9 mouse cellular contexts compared by ENCODE assay signal in the genomic region with DNA sequence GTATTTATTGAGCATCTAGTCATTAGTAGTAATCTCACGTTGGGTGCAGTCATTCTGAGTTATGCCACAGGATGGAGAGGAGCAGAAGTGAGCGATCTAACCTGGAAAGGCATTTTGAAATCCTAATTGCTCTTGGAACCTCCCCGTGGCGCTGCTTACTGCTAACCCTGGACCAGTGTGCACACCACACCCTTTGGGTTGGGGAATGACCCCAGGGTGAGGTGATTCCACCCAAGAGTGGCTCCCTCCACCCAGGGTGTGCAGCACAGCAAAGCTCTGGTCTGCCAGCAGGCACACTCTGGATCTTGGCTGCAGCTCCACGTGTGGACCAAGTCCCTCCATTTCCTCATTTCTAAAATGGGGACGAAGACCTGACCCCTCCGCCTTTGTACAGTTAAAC. TPM values are rescaled to one million over a fixed set of nuclear protein-coding genes. Genes with fewer than 3 reads are reported as not detected.
DNase-seq lines count a peak whose midpoint lies in the region; ATAC-seq and TF ChIP-seq lines count a peak whose summit lies in the region.
"Had no signal": no experiment of that assay in that cellular context is flagged by ENCODE, and none has a peak within 500 bp of the region (broad histone marks: within the 10 kb centered on the region; RNA-seq: fewer than 3 reads in every experiment).

No protein-coding gene starts in this region.

- H3K4me2 ChIP-seq in heart, embryonic 12.5 days: peak overlapping the region; percentile 65
- H3K4me2 ChIP-seq in liver, embryonic 15.5 days: peak overlapping the region; percentile 84
- H3K4me2 ChIP-seq in midbrain, embryonic 13.5 days (replicated peaks): no peak overlapping the region

- H3K36me3 ChIP-seq in erythroblast, embryonic 14.5 days (ENCODE audit: control insufficient read depth): peaks cover 90% of the 10 kb centered on the region
- H3K36me3 ChIP-seq in E14TG2a.4 (ENCODE audit: insufficient read depth, low read length): peaks cover 42% of the 10 kb centered on the region
- peaks cover 12% of the 10 kb centered on the region; the same call in 1 of the 2 replicates for H3K36me3 ChIP-seq in heart, embryonic 12.5 days
- H3K36me3 ChIP-seq in liver, embryonic 15.5 days (replicated peaks): peaks cover 53% of the 10 kb centered on the region
- H3K36me3 ChIP-seq in midbrain, embryonic 13.5 days: no peaks in the 10 kb centered on the region

- peak overlapping the region; percentile 15; the same call in 1 of the 2 replicates for H3K9ac ChIP-seq in heart, embryonic 12.5 days
- H3K9ac ChIP-seq in liver, embryonic 15.5 days: 0 out of 2 replicates have a peak overlapping the region, but pooled peaks have one; percentile 79
- no peak overlapping the region for H3K9ac ChIP-seq in midbrain, embryonic 13.5 days (replicated peaks)

- no peaks in the 10 kb centered on the region for H3K27me3 ChIP-seq in erythroblast, embryonic 14.5 days (ENCODE audit: control insufficient read depth)
- H3K27me3 ChIP-seq in E14TG2a.4 (ENCODE audit: insufficient read depth, low read length): no peaks in the 10 kb centered on the region
- H3K27me3 ChIP-seq in heart, embryonic 12.5 days (replicated peaks): no peaks in the 10 kb centered on the region
- no peaks in the 10 kb centered on the region for H3K27me3 ChIP-seq in liver, embryonic 15.5 days
- H3K27me3 ChIP-seq in midbrain, embryonic 13.5 days: no peaks in the 10 kb centered on the region

- whole genome bisulfite sequencing in heart, embryonic 12.5 days: 72% methylated on average over 7 of the region's 7 CpGs
- 62% methylated on average over 7 of the region's 7 CpGs for WGBS in liver, embryonic 15.5 days (ENCODE audit: insufficient replicate concordance)
- 89% methylated on average over 7 of the region's 7 CpGs for WGBS in midbrain, embryonic 13.5 days

- DNase-seq in cerebellum, postnatal 25 days: no peak
- no peak for DNase-seq in cerebellum, adult 11 months

- peaks cover 89% of the 10 kb centered on the region for H3K4me1 ChIP-seq in erythroblast, embryonic 14.5 days (ENCODE audit: control insufficient read depth)
- H3K4me1 ChIP-seq in E14TG2a.4 (replicated peaks; ENCODE audit: low read depth, low read length): peaks cover 78% of the 10 kb centered on the region
- H3K4me1 ChIP-seq in heart, embryonic 12.5 days (replicated peaks): peaks cover 76% of the 10 kb centered on the region
- H3K4me1 ChIP-seq in liver, embryonic 15.5 days (replicated peaks): peaks cover 91% of the 10 kb centered on the region
- H3K4me1 ChIP-seq in midbrain, embryonic 13.5 days (replicated peaks): peaks cover 70% of the 10 kb centered on the region

- no peak for TF ChIP-seq CTCF in E14TG2a.4 (conservative IDR thresholded peaks at IDR 0.05; ENCODE audit: low read length)

- H3K9me3 ChIP-seq in erythroblast, embryonic 14.5 days (ENCODE audit: control insufficient read depth, low read length): no peaks in the 10 kb centered on the region
- no peaks in the 10 kb centered on the region for H3K9me3 ChIP-seq in E14TG2a.4 (ENCODE audit: low read length)
- no peaks in the 10 kb centered on the region for H3K9me3 ChIP-seq in heart, embryonic 12.5 days (replicated peaks)
- no peaks in the 10 kb centered on the region for H3K9me3 ChIP-seq in liver, embryonic 15.5 days (replicated peaks)
- no peaks in the 10 kb centered on the region for H3K9me3 ChIP-seq in midbrain, embryonic 13.5 days

- H3K4me3 ChIP-seq in erythroblast, embryonic 14.5 days (replicated peaks): peak overlapping the region; percentile 99
- peak overlapping the region; percentile 93 for H3K4me3 ChIP-seq in E14TG2a.4 (replicated peaks; ENCODE audit: low read length)
- no peak overlapping the region for H3K4me3 ChIP-seq in heart, embryonic 12.5 days
- peak overlapping the region; percentile 95 for H3K4me3 ChIP-seq in liver, embryonic 15.5 days (replicated peaks)
- no peak overlapping the region for H3K4me3 ChIP-seq in midbrain, embryonic 13.5 days (replicated peaks)

- no peak for ATAC-seq in erythroblast, adult 5-6 weeks (replicated peaks; ENCODE audit: low FRiP score, poor library complexity, severe bottlenecking)
- ATAC-seq in heart, embryonic 12.5 days (ENCODE audit: insufficient number of reproducible peaks, low FRiP score): no peak
- ATAC-seq in liver, embryonic 15.5 days (ENCODE audit: insufficient read depth): no peak
- no peak for ATAC-seq in midbrain, embryonic 13.5 days
- ATAC-seq: forebrain, embryonic 16.5 days had no signal

- H3K27ac ChIP-seq in heart, embryonic 12.5 days (ENCODE audit: poor library complexity, severe bottlenecking): peak overlapping the region; percentile 88
- peak overlapping the region; percentile 97 for H3K27ac ChIP-seq in liver, embryonic 15.5 days (replicated peaks)
- H3K27ac ChIP-seq in midbrain, embryonic 13.5 days: no peak overlapping the region

RNA-seq across cellular contexts. Expression of gene Klf3, which starts 6.1 kb away (rescaled TPM):
- 79.3 and 88.0 TPM in 2 replicates for polyA plus RNA-seq in erythroblast, embryonic 14.5 days (2012)
- 207 and 277 TPM in 2 replicates for total RNA-seq in erythroblast, adult 5-6 weeks (2015; ENCODE audit: low replicate concordance)
- 170 and 195 TPM in 2 replicates for total RNA-seq in erythroblast, adult 5-6 weeks (2017; ENCODE audit: low replicate concordance)
- 66.9 and 69.7 TPM in 2 replicates for polyA plus RNA-seq in heart, embryonic 12.5 days (2016; fragmentation: Nextera tagmentation; extraction: Ambion mirVana)
- 104 and 107 TPM in 2 replicates for polyA plus RNA-seq in liver, embryonic 15.5 days (2015; fragmentation: Nextera tagmentation; extraction: Ambion mirVana)
- 19.2 and 26.0 TPM in 2 replicates for polyA plus RNA-seq in midbrain, embryonic 13.5 days (2015; fragmentation: Nextera tagmentation; extraction: Ambion mirVana)

Comparison
In these comparisons a context has a peak if more than half of its experiments do, and no peak if none do; other contexts are left out.
1. H3K4me3 ChIP-seq: peak in erythroblast, embryonic 14.5 days (single experiment), E14TG2a.4 (single experiment) and liver, embryonic 15.5 days (single experiment); none in heart, embryonic 12.5 days (single experiment) and midbrain, embryonic 13.5 days (single experiment).